Mouse (Mus musculus) effector memory CD4-positive, alpha-beta T cell, adult 5 months (primary cell): ENCODE data around the gene Pdk2. TPM values are rescaled to one million over a fixed set of nuclear protein-coding genes. Genes with fewer than 3 reads are reported as not detected.

Experiments used
- polyA plus RNA-seq: library from polyadenylated mRNA; unstranded; fragments of 100-300 nt; shearing (Covaris generic); gene quantifications from one replicate; pipeline ENCODE4 v1.2.1, GENCODE M21; 2017

Gene Pdk2
- polyA plus RNA-seq, result 8.8 TPM

GRCm38 (mm10) chr11:95041139-95041609, at the start of gene Pdk2:
TSS of gene Pdk2 (minus strand) at chr11:95041354.

GRCm38 (mm10) chr11:95076536-95077111, 35.5 kb upstream of the Pdk2 start, which contains the start of gene Itga3:
TSS of gene Itga3 (minus strand) at chr11:95076801.

GRCm38 (mm10) chr11:95009629-95010014, 31.5 kb downstream of the Pdk2 start, which contains the start of gene Samd14:
TSS of gene Samd14 (plus strand) at chr11:95009879.

GRCm38 (mm10) chr11:94990749-94991577, 50.2 kb downstream of the Pdk2 start, which contains the start of gene Ppp1r9b:
TSS of gene Ppp1r9b (plus strand) at chr11:94991035.

Other genes starting within 250 kb of the Pdk2 start
- not detected for gene Col1a1, start 105.1 kb downstream of the Pdk2 start, polyA plus RNA-seq
- not detected for gene Hils1, start 73.8 kb downstream of the Pdk2 start, polyA plus RNA-seq
- gene Sgca, start 65.0 kb downstream of the Pdk2 start, polyA plus RNA-seq, result not detected
- gene Ppp1r9b, start 50.3 kb downstream of the Pdk2 start, polyA plus RNA-seq, result 12.3 TPM
- gene Samd14, start 31.5 kb downstream of the Pdk2 start, polyA plus RNA-seq, result not detected
- gene Itga3, start 35.4 kb upstream of the Pdk2 start, polyA plus RNA-seq, result 3.9 TPM
- not detected for gene Dlx3, start 78.8 kb upstream of the Pdk2 start, polyA plus RNA-seq
- gene Dlx4, start 104.9 kb upstream of the Pdk2 start, polyA plus RNA-seq, result not detected
- not detected for gene Tac4, start 220.2 kb upstream of the Pdk2 start, polyA plus RNA-seq